Mouse (Mus musculus): Measurements from ENCODE around the gene Vav1. TPM values are rescaled to one million over a fixed set of nuclear protein-coding genes. Genes with fewer than 3 reads are reported as not detected.

Gene Vav1
- polyA plus RNA-seq (2017; shearing (Covaris generic)) = 10 to 100 TPM; 74.1 to 83.7 TPM

DNA sequence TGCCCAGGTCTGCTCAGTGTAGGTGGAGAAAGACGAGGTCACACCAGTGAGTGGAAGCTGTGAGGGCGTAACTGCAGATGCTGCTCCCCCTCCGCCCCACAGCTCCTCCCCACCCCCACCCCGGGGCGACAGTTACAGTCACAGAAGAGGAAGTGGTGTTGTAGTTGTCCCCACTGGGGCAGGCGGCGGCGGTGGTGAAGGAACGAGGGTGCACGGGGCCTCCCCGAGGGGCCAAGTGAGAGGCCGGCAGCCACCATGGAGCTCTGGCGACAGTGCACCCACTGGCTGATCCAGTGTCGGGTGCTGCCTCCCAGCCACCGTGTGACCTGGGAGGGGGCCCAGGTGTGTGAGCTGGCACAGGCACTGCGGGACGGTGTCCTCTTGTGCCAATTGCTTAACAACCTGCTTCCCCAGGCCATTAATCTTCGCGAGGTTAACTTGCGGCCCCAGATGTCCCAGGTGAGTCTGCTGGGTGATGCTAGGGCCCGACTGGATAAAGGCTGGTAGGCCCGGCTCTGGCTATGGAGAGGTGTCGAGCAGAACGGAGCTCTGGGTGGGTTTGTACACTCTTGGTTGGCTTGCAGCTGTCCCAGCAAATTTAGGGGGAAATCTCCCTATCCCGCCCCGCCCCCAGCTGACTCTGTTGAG, at the start of gene Vav1:
Gene Vav1 (plus strand): TSS at position 158 of the 648 bp plus-strand sequence.
- peak; percentile 62 for ATAC-seq

GRCm38 (mm10) chr17:57229851-57230727, 48.8 kb upstream of the Vav1 start:
- no peak for ATAC-seq

GRCm38 (mm10) chr17:57230728-57231125, 48.2 kb upstream of the Vav1 start:
- no peak for ATAC-seq

DNA sequence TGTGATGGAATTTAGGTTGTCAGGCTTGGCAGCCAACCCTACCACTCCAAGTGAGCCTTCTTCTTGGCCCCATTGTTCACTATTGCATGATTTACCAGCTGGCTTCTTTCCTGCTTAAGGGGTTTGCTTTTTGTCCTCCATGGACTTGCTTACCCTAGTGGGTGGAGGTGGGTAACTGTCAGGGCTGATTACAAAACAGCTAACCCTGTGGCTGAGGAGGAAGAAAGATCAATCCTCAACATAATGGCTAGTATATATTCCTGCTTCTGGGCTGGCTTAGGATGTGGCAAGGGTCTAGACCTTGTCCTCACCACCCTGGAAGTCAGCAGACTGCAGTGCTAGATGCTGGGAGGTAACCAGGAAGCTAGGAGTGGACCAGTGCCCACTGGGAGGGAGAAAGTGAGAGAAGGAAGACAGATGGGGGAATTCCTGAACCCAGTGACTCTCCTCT, 47.6 kb upstream of the Vav1 start:
- ATAC-seq = no peak

GRCm38 (mm10) chr17:57232200-57232599, 46.7 kb upstream of the Vav1 start:
- no peak for ATAC-seq

DNA sequence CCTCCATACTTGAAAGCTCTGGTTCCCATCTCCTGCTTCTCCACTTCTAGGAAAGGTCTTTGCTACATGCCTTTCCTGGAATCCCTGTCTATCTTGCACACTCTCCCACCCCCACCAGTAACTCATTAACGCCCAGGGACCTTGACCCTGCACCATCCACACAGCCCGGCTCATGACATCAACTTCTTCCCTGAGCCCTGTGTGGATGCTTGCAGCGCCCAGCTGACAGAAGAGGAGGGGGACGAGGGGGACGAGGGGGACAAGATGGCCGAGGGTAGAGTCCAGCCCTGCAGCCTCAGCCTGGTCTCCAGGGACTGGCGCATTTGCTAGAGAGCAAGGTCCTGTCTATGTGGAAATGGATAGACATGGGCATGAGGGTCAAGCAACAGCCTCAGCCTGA, 45.9 kb upstream of the Vav1 start:
- ATAC-seq = no peak

DNA sequence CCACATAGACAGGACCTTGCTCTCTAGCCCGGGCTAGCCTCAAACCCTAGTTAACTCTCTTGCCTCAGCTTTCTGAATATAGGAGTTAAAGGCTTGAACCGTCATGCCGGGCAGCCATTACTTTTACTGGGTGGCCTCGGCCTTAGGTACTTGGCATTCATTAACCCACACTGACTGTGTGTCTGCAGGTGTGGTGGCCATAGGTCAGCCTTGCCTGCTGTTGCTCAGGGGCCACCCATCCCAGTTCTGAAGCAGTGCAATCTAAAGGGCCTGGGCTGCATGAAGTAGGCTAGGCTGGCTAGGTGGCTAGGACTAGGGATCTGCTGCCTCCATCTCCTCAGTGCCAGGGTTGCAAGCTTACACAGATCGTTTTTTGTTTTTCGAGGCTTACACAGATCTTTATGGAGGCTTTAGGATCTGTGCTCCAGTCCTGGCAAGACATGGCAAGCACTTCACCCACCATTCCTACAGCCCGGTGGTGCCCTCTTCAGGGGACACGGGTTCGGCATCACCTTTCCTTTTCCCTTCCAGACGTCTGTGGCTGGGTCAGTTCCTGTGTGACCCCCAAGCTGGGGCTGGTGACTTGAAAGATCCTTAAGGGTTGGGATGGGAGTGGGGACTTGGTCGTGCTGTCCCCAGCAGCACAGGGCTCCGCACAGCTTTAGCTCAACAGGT, 44.5 kb upstream of the Vav1 start:
- ATAC-seq = no peak

- ATAC-seq = no peak
Observed at GRCm38 (mm10) chr17:57235803-57236202, 43.1 kb upstream of the Vav1 start.

GRCm38 (mm10) chr17:57237181-57237580, 41.7 kb upstream of the Vav1 start:
- no peak for ATAC-seq

DNA sequence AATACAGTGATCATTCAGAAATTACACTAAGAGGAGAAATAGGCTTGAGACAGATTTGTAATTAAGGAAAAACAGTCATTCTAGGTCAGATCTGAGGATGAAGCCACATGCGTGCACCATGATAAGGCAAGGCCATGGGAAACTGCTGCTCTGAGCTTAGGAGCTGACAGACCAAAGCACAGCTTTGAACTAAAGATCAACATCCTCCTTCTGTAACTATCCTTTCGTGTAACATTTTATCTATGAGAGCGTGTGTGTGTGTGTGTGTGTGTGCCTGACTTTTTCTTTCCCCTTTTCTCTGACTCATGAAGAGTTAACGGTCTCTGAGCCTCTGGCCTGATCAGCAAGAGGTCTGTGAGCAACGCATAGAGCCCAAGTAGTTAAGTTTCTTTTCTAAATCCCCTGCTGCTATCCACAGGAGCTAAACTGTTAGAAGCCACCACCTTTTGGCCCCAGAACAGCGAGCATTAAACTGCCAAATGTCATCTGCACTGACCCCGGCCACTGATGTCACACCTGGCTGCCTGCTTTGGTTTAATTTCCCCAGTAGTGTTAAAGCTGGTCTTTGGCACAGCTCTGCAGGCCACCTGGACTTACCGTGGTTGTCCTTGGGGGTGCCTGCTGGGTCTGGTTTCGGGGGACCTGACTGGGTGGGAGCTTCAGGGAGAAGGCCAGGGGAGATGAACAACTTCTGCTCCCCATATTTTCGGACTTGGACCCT, 35.1 kb upstream of the Vav1 start:
- ATAC-seq = no peak

DNA sequence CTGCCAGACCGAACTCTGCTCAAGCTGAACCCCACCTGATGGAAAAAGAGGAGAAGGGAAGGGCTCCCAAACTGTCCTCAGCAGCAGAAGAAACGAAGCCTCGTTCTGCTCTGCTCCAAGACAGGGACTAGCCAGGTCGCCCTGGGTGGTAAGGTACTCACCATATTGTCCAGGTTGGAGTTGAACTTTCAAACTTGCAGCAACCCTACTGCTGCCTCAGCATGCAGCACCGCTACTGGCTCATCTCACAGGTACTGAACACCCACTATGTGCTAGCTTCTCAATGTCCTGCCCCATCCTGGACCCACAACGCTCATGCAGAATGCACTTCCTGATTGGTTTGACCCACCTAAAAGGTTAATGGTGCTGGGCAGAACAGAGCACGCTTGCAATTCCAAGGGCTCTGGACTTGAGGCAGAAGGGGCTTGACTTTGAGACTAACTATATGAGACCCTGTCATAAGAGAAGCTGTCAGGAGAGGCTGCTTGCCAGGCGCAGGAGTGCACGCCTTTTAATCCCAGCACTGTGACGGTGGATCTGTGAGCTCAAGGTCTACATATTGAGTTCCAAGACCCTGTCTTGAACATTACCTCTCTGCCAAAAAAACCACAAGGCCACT, 33.5 kb upstream of the Vav1 start:
- no peak for ATAC-seq

DNA sequence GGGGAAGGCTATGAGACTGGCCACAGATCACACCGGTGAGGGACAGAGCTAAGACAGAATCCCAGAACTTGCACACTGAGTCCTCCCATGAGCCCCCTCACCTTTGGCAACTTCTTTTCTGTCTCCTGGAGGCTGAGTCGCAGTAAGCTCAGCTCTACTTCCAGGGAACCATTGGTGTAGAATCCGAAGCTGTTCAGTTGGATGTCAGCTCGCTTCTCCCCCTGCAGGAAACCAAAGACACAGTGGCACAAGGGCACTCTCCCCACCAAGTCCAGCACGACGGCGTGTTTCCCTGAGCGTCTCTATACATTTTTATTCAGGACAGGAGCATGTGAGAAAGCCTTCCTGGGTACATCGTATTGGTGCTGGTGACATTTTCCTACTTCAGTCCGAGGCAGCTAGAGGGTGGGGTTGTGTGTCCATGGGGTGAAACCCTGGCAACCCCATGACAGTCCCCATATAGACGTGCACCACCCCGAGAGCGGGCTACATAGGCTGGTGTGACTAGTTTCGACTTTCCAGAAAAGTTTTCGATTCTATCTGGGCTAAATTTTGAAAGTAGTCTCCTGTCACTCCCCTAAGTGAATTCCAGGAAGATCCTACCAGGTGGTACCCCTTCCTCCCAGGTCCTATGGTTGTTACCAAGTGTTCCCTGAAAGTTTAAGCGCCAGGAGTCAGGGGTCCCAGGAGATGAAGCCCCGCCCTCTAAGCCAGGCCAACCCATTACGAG, 32.1 kb upstream of the Vav1 start:
- no peak for ATAC-seq

GRCm38 (mm10) chr17:57247393-57248200, 31.3 kb upstream of the Vav1 start:
- ATAC-seq = peak; percentile 82

- ATAC-seq = peak; percentile 62
Observed at GRCm38 (mm10) chr17:57248201-57248699, 30.6 kb upstream of the Vav1 start, which contains the start of gene Gpr108. Gene Gpr108, minus strand, starts transcription at chr17:57248446.

GRCm38 (mm10) chr17:57248771-57249170, 30.1 kb upstream of the Vav1 start:
- no peak for ATAC-seq

DNA sequence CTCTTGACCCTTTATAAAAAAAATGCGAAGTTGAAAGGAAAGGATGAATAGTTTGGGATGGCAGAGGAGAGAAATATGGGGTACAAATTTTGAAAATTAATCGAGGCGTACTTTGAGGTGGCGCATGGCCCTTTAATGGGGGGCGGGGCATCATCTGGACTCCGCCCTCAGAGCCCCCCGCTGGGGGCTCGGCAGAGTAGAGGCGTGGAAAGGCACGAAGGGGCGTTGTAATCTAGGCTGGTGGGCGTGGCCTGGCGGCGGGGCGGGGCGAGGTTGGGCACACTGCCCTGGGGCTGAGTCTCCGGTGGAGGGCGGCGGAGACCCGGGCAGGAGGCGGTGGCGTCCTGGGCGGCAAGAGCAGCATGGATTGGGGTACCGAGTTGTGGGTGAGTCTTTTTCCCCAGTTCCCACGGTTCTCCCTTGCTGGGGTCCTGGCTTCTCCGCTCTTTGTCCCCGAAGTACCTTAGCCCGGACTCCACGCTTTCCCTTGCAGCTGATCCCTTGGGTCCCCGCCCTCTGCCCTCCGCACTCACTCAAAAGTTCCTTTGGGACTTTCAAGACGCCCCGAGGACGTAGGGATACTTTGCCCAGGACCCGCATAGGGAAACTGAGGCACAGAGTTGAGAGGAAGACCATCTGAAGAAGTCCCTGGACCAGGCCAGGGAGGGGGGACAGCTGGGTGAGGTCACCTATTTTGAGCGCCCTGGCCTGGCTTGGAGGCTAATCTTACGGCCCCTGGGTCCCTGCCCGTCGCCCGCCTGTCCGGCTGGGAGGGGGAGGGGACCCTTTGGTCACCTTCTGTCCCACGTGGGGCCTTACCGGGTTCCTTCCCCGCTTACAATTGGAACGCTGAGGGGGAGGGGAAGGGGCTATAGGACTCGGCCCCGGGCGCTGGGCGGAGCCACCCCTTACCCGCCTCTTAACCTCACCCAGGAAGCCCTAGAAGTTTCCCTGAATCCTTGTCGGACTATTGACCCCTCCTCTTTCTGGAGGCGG, 29.4 kb upstream of the Vav1 start, which contains the start of gene Trip10:
Gene Trip10 (plus strand): TSS at position 270 of the 996 bp plus-strand sequence.
- peak; percentile 22 for ATAC-seq

GRCm38 (mm10) chr17:57250461-57251160, 28.3 kb upstream of the Vav1 start:
- ATAC-seq = no peak

- no peak for ATAC-seq
Observed at GRCm38 (mm10) chr17:57251431-57251830, 27.5 kb upstream of the Vav1 start.

All from activated CD4-positive, CD25-positive, alpha-beta regulatory T cell, adult 4 months (primary cell).